Mouse (Mus musculus): ENCODE measurements at regions not wholly inside any gene's neighbourhood (a gene's known extent, or its start where the extent isn't known, plus 50 kb on each side); places are given as distances from the start of the nearest gene placed in this dataset.

- TF ChIP-seq CTCF (conservative IDR thresholded peaks at IDR 0.05; ENCODE audit: insufficient read depth, insufficient read length, low read depth, low read length), result no peak
- no peak for TF ChIP-seq POLR2A (IDR thresholded peaks at IDR 0.05; ENCODE audit: low read depth, low read length)
Measured at GRCm38 (mm10) chr14:11449958-11450357, 93.4 kb upstream of the Gm3839 start.
